Mouse (Mus musculus): ENCODE results near the gene Nfatc2ip. TPM values are rescaled to one million over a fixed set of nuclear protein-coding genes. Genes with fewer than 3 reads are reported as not detected.

Gene Nfatc2ip
- total RNA-seq, 2 experiments from 2014 or later: 10.1 to 16.6 TPM

DNA sequence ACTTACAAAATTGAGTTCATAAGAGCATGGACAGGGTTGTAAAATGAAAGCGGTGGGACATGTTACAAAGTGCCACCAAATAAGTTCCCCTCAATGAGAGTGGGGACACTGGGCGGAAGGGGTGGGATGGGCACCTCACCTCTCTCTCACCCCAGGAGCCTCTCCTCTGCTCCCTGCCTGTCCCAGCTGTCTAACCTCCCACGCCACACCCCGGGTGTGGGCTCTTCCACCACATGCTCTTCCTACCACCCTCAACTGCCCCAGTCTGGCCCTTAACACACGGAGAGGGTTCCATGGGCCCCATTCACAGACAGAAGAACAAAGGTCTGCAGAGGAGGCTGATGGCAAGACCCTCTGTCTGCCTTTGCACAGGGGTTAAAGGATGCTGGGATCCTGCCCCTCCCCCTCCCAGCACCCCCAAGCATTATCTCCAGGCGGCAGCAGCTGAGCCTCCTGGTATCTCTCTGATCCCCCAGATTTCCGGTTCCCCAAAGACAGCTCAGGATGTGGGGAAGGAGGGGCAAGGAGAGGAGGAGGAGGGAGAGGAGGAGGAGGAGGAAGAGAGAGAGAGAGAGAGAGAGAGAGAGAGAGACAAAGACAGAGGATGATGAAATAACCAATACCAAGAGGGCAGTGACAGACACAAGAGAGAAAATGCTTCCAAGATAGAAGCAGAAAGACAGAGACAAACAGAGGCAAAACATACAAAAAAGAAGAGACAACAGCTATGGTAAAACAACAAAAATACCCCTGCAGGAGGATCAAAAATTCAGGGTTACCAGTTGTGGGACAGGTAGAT lies 39.5 kb downstream of the Nfatc2ip start:
- peak; percentile 49; the same call in 1 of the 2 replicates for ATAC-seq (ENCODE audit: poor library complexity, severe bottlenecking)

DNA sequence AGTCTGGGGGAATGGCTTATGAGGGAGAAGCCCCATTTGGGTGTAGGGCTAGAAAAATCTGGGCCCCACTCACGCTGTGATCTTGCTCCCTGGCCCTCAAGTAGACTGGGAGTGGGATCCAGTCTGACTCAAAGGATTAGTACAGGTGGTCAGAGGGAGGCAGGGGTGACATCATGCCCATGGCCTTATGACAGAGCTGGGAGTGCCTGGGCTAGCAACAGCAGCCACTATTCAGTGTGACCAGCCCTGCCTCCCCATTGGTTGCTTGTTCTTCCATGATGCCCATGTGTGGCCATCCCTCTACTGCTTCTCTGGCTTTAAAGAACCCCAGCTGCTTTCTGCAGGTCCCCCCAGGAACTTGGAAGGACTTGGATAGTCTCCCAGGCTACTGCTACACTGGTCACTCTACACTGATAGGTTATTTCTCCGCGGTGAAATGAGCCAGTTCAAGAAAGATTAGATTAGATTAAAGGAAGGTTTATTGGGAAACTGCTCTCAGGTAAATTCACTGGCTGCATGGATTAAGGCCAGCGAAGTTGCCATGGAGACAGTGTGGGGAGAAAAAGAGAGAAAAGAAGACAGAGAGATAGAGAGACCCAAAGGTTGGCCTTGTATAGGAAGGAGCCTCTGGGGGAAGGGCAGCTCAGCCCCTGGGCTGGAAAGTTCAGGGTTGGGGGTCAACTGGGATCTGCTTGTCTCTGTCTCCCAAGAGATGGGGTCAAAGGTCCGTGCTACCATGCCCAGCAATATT lies 40.5 kb downstream of the Nfatc2ip start:
- ATAC-seq (ENCODE audit: poor library complexity, severe bottlenecking): no peak

DNA sequence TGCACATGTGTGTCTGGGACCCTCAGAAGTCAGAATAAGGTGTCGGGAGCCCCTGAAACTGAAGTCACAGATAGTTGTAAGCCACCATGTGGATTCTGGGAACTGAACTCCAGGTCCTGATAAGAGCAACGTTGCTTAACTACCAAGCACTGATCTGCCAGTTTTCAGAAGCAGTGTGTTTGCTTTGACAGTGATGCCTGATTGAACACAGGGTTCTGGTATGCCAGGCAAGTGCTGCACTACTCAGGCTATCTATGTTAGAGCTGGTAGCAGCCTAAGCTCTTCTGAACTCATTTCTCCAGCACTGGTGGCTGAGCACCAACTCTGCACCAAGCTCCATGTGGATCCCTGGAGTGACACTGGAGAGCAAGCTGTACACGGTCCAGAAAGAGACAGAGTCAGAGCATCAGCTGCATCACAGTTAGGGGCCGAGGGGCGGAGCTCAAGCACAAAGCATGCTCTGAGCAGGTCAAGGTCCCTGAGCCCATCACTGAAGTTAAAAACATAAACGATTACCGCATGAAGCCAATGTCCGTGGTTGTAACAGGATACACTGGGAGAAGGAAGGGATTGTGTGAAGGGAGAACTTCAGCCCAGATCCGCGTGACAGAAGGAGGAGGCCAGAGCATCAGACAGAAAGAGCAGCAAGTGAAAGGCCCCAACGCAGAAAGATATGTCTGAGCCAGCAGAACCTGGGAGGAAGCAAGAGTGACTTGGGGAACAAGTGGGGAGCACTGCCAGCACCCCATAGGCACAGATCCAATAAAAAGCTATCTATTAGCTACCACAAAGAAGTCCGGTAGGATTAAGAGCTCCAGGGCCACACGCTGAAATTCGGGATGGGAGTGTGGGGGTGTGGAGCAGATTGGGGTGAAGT lies 41.6 kb downstream of the Nfatc2ip start:
- no peak for ATAC-seq (ENCODE audit: poor library complexity, severe bottlenecking)

DNA sequence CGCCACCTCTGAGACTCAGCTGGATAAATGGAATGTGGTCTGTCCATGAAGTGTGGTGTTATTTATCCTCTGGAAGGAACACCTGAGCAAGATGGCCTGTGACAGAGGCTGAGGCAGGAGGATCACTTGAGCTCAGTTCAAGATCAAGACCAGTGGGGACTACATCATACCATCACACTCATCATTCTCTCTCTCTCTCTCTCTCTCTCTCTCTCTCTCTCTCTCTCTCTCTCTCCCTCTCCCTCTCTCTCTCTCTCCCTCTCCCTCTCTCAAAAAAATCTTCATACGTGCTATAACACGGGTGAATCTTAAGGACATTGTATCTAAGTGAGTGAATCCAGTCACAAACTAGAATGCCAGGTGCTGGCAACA lies 42.6 kb downstream of the Nfatc2ip start:
- no peak for ATAC-seq (ENCODE audit: poor library complexity, severe bottlenecking)

DNA sequence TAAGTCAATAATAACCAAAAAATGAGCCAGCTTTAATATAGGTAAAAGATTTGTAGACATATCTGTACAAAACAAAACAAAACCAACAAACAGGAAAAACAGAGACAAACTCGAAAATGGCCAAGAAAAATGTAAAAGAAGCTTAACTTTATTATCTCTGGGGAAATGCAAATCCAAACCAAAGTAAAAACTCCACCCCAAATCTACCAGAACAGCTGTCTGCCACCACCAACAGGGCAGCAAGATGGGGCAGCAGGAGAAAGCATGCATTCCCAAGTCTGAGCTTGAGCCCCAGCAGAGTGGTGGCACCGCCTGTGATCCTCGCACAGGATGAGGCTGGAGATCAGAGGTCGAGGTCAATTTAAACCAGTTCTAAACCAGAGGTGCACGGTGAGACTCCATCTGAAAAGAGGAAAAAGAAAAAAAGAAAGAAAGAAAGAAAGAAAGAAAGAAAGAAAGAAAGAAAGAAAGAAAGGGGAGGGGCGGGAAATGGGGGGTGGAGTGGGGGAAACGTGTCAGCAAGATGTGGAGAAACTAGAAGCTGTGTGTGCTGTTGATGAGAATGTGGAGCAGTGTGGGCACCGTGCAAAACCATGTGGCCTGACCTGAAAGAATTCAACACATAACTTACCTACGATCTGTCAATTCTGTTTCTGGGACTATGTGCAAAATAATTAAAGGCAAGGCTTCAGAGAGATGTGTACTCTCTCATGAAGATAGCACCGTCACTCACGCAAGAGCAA lies 43.1 kb downstream of the Nfatc2ip start:
- no peak for ATAC-seq (ENCODE audit: poor library complexity, severe bottlenecking)

DNA sequence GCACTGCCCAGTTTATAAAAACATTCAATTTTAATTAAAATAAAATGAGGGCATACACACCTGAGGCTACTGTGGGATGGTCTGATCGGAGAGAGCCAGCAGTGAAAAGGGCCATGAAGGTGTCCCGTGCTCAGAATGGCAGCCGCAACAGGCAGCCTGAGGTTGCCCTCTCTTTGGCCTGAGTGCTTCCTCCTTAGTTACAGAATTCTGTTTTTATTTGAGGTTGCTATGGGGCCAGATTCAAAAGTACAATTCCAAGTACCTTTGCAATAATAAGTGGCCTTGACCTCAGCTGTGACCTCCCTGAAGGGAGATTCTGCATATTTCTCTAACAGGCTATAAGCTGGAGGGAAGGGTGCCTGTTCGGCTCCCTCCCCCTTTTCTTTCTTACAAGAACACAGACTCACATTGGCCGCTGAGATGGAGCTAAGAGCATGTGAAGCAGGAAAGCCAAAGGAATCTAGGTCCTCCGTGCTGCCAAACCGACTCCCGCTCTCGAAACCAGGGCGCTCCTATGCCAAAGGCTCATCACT lies 45.1 kb downstream of the Nfatc2ip start:
- ATAC-seq (ENCODE audit: poor library complexity, severe bottlenecking): no peak

DNA sequence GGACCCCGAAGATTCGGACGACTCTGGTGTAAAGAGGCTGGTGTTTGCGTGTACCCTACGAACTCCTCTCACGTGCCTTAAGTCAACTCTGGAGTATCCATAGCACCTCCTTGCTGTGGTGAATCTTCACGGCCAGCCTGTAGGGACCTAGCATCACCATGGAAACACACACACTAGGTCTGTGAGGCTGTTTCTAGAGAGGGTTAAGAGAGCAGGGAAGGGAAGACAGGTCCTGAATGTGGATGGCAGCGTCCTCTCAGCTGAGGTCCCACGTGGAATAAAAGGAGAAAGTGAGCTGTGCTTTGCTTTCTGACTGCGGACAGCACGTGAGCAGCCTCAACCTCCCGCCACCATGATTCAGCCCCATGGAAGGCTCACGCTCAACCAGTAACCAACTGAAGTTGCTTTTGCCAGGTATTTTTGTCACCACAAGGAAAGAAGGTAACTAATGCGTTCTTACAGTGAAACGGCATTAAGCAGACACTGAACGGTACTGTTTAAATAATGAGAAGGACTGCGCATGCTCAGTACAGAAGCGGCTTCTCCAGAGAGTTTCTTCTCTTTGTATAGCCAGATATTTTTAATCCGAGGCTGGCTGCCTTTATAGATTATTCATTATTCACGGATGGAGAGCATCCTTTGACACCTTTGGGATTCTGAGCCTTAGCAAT lies 45.7 kb downstream of the Nfatc2ip start:
- no peak for ATAC-seq (ENCODE audit: poor library complexity, severe bottlenecking)

DNA sequence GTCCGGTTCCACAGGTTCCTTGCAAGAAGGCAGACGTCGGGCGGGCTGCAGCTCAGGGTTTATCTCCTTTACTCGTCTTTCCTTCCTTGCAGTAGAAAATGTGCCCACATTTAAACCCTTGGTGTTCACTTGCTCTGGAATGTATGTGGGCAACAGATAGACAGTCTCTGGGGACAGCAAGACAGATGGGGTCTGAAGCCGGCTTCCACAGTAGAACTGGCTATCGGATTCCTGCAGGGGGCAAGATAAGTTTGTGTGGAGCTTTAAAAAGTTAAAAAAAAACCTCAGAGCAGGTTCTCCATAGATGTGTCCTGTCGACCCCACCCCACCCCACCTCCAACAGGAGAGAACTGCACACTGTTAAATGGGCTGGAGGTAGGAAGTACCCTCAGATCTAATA lies 48.2 kb downstream of the Nfatc2ip start:
- ATAC-seq (ENCODE audit: poor library complexity, severe bottlenecking): no peak

DNA sequence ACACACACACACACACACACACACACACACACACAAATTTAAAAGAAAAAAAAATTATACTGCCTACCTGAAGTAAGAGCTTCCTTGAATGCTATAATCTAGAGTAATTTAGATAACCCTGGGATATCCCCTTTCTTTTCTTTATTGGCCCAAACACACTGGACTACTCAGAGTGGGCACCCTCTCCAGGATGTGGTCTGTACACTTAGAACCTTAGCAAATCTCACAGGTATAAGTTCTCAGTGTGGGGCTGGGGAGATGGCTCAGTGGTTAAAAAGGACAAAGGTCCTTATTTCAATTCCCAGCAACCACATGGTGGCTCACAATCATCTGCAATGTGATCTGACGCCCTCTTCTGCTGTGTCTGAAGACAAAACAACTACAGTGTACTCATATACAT lies 49.4 kb downstream of the Nfatc2ip start:
- no peak for ATAC-seq (ENCODE audit: poor library complexity, severe bottlenecking)

DNA sequence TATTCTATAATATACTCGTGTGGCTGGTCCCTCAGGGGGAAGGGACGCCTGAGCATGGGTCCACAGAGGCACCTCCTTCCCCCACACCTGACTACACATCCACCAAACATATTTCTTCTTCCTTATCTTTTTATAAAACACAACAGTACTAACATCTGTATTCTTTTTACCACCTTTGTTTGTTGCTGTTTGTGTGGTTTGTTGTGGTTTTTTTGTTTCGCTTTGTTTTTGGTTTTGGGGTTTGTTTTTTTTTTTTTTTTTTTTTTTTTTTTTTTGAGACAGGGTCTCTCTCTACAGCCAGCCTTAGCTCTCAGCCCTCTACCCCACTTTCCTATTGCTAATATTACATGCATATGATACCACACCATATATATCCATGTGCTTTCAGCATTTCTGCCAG lies 50.6 kb downstream of the Nfatc2ip start:
- ATAC-seq (ENCODE audit: poor library complexity, severe bottlenecking): no peak

DNA sequence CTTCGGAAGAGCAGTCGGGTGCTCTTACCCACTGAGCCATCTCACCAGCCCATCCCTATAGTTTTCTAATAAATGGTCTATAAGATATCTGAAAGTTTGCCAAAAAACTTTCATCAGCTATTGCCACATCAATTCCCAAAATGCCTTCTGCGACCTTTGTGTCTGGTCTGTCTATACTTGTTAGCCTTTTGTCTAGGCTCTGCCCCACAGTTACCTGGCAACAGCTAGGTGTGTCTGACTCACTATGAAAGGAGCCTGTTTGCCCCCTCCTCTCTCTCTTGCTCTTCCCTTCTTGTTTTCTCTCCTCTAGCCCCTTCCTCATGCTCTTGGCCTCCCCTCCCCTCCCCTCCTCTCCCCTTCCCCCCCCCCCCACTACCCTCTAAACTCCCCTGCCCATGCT lies 51.0 kb downstream of the Nfatc2ip start:
- no peak for ATAC-seq (ENCODE audit: poor library complexity, severe bottlenecking)

DNA sequence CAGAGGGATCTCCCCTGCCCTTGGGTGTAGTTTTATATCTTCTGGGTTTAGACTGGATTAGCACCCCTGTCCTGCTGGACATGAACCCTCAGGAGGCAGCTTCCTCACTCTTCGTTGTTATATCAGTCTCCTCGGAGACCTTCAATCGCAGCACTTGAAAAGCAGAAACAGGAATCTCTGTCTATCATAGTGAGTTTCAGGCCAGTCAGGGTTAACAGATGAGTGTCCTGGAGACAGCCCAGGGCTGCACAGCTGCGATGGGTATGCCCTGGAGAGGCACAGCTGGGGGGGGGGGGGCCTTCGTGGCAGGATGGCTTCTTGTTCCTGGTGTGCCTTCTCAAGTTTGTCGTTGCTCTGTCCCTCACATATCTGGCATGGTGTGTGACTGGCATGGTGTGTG lies 55.6 kb downstream of the Nfatc2ip start:
- no peak for ATAC-seq (ENCODE audit: poor library complexity, severe bottlenecking)

DNA sequence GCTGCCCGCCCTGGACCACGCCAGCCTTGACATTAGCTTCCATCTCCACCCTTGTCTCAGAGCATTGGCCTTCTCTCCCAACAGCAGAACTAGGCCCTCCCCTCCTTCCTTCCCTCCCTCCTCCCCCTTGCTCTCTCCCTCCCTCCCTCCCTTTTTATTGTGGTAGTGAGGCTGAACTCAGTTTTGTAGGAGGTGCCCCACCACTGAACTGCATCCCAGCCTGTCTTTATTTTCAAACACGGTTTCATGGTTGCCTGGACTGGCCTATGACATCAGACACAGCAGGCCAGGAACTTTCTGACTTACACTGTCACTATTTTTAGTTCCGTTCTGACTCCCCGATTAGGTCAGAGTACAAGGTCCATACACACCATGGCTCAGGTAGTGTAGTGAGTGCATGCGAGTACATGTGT lies 56.3 kb downstream of the Nfatc2ip start:
- ATAC-seq (ENCODE audit: poor library complexity, severe bottlenecking): no peak

DNA sequence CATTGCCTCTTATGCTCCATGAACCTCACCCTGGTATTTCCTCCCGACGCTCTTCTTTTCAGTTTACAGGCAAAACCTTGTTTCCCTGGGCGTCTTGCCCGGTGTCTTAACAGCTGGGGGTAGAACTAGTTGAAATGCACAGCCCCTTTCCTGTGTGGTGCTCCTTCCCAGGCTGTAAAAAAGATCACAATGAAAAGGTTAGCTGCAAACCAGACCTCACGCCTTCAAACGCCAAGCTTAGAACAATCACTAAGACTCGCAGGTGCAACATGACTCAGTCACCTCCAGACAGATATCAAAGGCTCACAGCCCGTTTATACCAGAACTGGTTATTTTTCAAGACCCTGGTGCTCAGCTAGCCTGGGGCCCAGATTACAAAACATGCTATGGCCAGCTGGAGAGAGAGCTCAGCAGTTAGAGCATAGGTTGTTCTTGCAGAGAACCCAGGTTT lies 57.0 kb downstream of the Nfatc2ip start:
- ATAC-seq (ENCODE audit: poor library complexity, severe bottlenecking): no peak

DNA sequence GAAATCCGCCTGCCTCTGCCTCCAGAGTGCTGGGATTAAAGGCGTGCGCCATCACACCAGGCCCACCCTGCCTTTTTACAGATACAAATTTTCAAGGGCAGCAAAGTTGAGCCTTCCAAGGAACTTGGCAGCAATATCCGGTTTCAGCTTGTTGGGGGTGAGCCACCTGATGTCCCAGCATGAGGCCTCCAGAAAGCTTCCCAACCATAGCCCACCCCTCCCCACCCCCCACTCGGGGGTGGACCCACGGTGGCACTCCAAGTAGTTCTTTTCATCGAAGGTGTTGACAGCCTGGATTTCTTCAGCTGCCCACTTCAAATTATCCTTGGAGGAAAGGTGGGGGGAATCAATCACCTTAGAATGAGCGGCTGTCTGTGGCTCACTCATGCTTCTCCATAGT lies 57.6 kb downstream of the Nfatc2ip start:
- no peak for ATAC-seq (ENCODE audit: poor library complexity, severe bottlenecking)

DNA sequence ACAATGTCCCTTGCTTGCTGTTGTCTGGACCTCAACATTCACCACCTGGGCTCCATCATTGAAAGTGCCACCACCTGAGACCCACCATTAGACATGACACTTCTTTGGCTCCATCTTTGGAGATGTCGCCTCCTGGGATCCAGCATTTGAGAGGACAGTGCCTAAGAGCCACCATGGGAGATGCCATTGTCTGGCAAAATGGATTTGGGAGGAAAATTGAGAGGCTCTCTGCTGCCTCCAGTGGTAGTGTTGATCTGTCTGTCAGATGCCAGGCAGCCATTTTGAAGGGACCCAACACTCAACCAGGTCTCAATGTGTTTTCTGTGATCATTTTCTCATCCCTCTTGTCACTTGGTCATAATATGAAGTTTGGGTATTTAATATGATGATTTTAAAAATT lies 61.0 kb downstream of the Nfatc2ip start:
- peak; percentile 51; the same call in 1 of the 2 replicates for ATAC-seq (ENCODE audit: poor library complexity, severe bottlenecking)
